Mouse (Mus musculus) B cell, adult 67 days (primary cell): ENCODE results near the gene Crtap. TPM values are rescaled to one million over a fixed set of nuclear protein-coding genes. Genes with fewer than 3 reads are reported as not detected.

ENCODE experiments used
- total RNA-seq, 2 experiments: library from RNA; stranded (reverse); gene quantifications; 4 replicates each; pipeline ENCODE4 v1.2.4; 2023

Gene Crtap
- 10 to 100 TPM in 1 of 2 experiments, 1 to 10 TPM in 1; 8.6 to 11.3 TPM for total RNA-seq

GRCm38 (mm10) chr9:114389905-114390748 lies at the start of gene Crtap:
TSS of gene Crtap (minus strand) at chr9:114390675.

GRCm38 (mm10) chr9:114400949-114401684 lies 10.6 kb upstream of the Crtap start, which contains the start of the genes Glb1 and Tmppe:
TSS of gene Glb1 (plus strand) at chr9:114401076.
TSS of gene Tmppe (plus strand) at chr9:114401105.

GRCm38 (mm10) chr9:114329855-114330254 lies 60.6 kb downstream of the Crtap start, which contains the start of gene Bcl2a1c:
TSS of gene Bcl2a1c (plus strand) at chr9:114330135.

Other genes with a start within 250 kb of the Crtap start
- 1 to 10 TPM in 1 of 2 experiments, not detected in 1; 1.5 TPM for gene Bcl2a1c, start 60.5 kb downstream of the Crtap start, total RNA-seq
- 10 to 100 TPM; 24.3 to 26.6 TPM for gene Glb1, start 10.4 kb upstream of the Crtap start, total RNA-seq
- gene Tmppe, start 10.4 kb upstream of the Crtap start, total RNA-seq: 10 to 100 TPM; 12.4 to 15.4 TPM
- gene Ccr4, start 114.2 kb upstream of the Crtap start, total RNA-seq: not detected
- gene C130032M10Rik, start 125.0 kb upstream of the Crtap start, total RNA-seq: not detected
- gene Trim71, start 173.7 kb upstream of the Crtap start, total RNA-seq: not detected
- gene Cnot10, start 249.5 kb upstream of the Crtap start, total RNA-seq: 10 to 100 TPM; 73.3 to 73.8 TPM